Mouse (Mus musculus) activated CD4-positive, CD25-positive, alpha-beta regulatory T cell, adult 4 months (primary cell): Measurements from ENCODE around the gene Pgap3. TPM values are rescaled to one million over a fixed set of nuclear protein-coding genes. Genes with fewer than 3 reads are reported as not detected.
"Not testable (repeated sequence)": the region's sequence is repeated elsewhere in the genome, so short reads cannot be mapped to it uniquely, and the experiment has no call there.

Experiments
- ATAC-seq: one replicate; pipeline ENCODE4 v1.8.0; 2017
- polyA plus RNA-seq, 2 experiments: library from polyadenylated mRNA; unstranded; fragments of 100-300 nt; shearing (Covaris generic); gene quantifications; one replicate each; pipeline ENCODE4 v1.2.1; 2017

Pgap3 gene
- polyA plus RNA-seq, 2 experiments from 2014 or later: 3.3 to 4.0 TPM

DNA sequence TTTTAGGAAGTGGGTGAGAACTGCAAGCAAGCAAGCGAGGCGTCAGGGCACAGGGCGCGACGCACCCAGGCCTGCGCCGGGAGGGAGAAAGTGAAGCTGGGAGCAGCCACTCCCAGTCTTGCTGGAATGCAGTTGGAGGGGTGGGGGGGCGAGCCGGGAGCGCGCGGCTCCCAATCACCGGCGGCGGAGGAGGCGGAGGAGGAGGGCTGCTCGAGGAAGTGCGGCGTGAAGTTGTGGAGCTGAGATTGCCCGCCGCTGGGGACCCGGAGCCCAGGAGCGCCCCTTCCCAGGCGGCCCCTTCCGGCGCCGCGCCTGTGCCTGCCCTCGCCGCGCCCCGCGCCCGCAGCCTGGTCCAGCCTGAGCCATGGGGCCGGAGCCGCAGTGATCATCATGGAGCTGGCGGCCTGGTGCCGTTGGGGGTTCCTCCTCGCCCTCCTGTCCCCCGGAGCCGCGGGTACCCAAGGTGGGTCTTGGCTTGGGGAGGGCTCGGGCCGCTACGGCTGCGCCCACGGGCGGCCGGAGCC, 12.0 kb upstream of the Pgap3 start, which contains the start of gene Erbb2:
Gene Erbb2 (plus strand): TSS at position 198 of the 524 bp plus-strand sequence.
- ATAC-seq: no peak

DNA sequence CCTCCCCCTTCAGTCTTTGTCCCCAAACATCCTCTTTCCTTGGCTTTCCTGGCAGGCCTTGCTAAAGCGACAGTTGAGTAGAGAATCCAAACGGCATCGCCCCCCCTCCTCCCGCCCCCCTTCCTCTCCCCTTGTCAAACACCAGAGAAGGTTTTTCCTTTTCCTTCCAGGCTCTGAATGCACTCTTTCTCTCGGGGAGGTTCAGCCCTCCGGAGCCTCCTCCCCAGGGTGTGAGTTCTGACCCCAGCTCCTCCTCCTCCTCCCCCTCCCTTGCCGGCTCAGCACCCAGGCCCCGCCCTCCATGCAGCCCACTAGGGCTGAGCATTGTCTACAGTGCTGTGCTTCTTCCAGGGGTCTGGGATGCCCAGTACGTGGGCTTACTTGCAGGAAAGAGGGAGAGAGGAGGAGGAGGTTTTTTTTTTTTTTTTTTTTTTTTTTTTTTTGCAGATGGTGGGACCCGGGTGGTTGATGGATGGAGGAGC, 9.1 kb upstream of the Pgap3 start:
- ATAC-seq: no peak

DNA sequence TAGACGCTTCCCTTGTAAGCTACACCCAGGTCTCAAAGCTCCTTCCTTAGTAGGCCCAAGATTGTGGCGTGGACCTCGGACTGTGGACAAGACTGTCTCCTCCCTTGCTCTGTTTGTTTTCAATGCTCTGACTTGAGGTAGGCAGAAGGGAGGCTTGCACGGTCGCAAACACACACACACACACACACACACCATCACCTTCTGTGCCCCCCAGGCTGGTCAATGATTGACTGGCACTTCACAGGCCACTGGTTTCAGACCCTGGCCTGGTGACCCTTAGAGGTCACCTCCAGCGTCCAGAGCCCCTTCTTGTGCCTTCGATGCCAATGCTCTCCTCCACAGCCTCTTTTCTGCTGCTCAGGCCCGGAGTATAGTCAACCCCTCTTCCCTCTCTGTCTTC, 8.6 kb upstream of the Pgap3 start:
- ATAC-seq: no peak

DNA sequence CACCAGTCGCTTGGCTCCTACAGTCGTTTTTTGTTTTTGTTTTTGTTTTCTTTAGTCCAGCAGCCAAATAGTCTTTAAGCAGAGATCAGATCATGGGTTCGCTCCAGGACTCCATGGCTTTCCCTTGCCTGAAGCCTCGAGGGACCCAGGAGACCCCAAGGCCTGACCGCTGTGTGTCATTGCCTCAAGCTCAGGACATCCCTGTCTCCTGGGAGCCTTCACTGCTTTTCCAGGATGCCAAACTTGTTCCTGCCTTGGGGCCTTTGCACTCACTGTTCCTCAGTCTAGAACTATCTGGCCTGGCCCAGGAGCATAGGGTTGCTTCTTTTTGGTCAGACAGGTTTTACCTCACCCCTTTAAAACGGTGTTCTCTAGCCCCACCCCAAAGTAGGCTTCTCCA, 6.3 kb upstream of the Pgap3 start:
- ATAC-seq: no peak

DNA sequence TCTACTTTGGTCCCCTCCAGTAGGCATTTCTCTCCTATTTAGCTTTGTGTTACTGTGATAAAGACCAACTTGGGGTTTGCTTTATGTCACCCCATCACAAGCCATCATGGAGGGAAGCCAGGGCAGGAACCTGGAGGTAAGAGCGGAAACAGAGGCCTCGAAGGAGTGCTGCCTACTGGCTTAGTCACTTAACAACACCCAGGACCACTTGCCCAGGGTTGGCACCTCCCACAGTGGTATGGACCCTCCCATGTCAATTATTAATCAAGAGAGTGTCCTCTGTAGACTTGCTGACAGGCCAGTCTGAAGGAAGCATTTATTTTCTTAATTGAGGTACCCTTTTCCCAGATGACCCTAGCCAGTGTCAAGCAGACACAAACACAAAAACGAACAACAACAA, 526 bp upstream of the Pgap3 start:
- ATAC-seq: no peak

DNA sequence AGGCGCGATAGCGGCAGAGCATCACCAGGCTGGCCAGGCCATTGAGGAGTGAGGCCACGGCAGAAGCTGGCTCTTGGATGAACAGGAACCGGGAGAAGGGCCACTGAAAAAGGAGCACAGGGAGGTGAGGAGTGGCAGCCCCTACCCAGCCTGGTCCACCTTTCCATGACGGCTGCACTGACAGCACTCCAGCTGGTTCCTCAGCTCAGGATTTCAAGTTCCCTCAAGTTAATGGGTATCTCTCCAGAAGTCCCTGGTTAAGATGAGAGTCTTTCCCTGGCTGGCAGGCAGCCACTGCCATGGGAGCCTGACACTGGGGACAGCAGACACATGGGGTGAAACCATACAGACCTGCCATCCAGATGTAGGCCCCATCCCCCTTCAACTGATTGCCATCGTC, 2.3 kb downstream of the Pgap3 start:
- ATAC-seq: no peak

DNA sequence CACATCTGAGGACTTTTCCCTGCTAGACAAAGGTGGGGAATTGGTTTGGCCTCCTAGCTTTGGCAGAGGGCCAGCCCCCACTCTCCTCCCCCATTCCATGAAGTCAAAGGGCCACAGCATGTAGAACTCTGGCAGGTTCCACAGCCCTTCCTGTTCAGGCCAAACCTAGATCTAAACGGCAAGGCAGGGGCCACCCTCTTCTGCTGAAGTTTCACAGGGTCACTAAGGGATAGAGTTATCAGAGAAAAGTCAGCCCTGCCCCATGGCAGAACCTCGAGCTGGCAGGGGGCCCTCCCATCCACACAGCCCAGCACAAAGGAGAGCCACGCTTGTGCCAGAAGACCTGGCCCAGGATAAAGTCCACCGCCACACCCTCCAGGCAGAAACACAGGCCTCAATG, 5.2 kb downstream of the Pgap3 start:
- ATAC-seq: no peak

DNA sequence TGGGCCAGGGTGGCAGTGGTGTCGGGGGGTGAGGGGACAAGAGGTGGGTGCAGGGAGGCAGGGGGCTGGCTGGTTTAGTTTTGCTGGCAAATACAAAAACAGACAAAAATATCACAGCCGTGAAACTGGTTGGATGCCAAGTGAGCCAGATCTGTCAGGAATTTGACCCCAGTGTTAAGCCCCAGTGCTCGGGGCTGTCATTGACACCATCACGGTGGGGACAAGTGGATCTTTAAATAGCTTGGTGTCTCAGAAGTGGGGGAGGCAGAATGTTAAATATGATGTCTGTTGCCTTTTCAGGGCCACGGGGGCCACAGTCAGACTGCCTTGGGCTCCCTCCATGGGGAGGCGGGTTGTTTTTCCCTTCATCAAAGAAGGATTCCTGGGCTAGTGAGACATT, 6.0 kb downstream of the Pgap3 start:
- ATAC-seq: no peak

DNA sequence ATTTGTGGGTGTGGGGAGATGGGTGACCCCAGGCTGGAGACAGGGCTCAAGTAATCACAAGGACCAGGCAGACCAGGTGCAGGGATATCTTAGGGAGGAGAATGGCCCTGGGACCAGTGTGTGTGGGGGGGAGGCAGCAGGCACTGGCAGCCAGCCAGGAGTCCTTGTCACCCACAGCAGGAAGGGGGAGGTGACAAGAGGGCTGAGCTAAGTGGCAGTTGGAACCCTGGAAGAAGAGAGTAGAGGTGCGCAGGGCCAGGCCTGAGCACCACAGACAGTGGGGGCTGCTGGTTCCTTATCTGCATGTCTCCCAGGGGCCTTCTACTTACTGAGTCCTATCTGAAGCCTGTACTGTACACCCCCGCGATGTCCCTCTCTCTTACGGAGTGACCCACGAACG, 7.0 kb downstream of the Pgap3 start:
- ATAC-seq: no peak

DNA sequence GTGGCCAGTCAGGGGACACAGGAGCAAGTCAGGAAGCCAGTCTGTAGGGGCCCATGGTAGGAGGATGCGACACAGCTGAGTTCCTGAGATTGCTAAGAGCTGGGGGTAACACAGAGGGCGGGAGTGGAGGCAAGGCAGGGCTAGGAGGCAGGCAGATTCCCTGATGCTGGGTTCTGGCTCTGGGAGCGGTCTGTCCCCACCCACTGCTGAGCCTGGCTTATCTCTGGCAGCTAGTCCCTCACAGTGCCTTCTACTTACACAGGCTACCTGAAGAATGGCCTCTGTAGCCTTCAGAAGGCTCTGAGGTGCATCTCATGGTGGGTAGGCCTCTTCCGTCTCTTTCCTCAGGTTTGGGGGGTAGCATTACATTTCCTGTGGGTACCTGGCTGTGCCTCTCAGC, 7.6 kb downstream of the Pgap3 start:
- ATAC-seq: no peak

DNA sequence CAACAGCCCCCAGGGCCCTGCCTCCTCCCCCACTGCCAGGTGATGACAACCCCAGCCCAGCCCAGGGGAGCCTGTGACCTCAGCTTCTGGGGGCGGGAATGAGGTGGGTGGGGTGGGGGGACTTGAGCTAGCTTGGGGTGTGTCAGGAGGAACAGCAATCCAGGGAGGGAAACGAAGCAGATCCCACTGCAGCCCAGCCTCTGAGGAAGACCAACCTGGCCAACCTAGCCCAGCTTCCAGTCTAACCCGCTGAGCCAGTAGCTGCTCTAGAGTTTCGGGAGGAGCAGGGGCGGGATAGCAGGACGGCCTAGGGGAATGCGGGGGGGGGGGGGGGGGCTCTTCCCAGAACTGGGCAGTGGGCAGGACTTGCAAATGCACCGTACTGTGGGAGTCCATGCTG, 8.3 kb downstream of the Pgap3 start:
- ATAC-seq: no peak

DNA sequence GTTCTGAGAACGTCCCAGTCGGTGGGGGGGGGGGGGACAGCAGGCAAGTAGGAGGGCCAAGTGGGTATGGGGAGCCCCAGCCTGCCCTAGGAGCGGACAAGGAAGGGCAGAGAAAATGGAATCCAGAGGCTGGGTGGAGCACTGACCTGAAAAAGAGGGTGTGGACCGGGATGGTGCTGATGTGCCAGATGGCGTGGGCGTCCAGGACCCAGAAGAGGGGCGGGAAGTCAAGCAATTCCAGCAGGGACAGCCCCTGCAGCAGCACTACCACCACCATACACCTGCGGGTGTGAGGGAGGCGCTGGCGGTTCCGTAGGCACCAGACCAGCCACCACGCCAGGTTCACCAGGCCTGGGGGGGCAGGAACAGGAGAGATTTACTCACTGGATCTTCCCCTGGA, 10.1 kb downstream of the Pgap3 start:
- ATAC-seq: no peak

DNA sequence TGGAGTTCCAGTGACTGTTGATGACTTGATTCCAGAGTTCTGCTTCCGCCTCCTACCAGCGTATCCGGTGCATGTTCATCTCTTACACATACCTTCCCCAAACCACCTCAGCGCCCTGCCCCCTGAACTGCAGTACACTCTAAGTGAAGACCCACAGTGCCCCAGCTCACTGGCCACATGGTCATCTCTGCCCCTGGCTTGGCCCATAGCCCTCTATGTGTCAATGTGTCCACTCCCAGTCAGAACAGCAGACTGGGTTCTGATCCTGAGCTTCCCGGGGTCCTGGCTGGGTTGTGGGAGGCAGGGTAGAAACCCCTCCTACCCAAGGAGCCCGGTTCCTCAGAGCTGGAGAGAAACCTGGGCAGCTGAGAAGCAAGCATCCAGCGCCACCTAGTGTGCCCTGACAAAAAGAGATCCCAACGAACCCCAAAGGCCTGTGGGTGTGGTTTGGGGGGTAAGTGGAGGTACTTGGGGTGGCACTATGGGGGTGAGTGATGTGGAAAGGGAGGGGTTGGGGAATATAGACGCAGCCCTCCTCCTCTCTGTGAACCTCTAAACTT, 11.0 kb downstream of the Pgap3 start:
- no peak for ATAC-seq

DNA sequence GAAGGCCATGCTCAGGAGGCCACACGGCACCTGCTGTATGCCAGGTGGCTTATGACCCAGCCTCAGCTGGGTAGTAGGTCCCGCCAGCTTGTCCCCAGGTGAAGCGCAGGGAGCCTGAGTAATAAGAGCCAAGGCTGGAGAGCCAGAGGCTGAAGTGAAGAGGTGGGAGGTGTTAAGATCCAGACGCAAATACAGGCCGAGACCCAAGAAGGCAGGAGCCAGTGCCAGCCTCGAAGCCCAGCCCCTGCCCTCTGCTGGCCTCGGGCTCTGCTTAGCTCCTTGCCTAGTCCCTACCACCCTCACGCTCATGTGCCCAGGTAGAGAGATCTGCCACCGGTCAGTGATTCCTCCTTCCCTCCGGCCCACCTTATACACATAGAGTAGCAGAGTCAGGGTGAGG, 12.0 kb downstream of the Pgap3 start:
- ATAC-seq: no peak

DNA sequence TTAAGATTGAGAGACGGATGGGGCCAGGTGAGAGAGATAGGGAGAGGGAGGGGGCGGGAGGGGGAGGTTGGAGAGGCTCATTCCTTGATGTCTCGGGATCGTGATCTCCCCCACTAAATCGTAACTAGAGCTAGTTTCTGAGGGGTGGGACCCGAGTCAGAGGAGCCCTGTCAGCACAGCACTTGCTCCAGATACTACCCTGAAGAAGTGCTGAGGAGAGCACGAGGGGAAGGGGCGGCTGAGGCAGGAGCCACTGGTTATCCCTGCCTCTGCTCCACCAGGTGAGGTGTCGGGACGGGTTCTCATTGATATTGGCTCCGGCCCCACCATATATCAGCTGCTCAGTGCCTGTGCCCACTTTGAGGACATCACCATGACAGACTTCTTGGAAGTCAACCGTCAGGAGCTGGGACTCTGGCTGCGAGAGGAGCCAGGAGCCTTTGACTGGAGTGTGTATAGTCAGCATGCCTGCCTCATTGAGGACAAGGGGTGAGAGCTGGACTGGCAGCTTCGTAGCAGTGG, 13.2 kb downstream of the Pgap3 start:
- no peak for ATAC-seq

DNA sequence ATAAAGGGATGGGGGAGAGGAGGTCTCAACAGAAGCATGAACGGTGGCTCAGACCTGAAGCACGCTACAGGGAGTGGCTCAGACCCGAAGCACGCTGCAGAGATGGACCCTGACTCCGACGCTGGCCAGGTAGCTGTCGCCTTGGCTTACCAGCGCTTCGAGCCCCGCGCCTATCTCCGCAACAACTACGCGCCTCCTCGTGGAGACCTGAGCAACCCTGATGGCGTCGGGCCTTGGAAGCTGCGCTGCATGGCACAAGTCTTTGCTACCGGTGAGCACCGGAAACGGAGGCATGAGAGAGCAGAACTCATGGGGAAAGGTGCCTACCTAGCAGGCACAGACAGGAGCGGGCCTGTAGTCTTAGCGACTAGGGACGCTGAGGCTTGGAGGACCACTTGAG, 13.7 kb downstream of the Pgap3 start:
- ATAC-seq: no peak

DNA sequence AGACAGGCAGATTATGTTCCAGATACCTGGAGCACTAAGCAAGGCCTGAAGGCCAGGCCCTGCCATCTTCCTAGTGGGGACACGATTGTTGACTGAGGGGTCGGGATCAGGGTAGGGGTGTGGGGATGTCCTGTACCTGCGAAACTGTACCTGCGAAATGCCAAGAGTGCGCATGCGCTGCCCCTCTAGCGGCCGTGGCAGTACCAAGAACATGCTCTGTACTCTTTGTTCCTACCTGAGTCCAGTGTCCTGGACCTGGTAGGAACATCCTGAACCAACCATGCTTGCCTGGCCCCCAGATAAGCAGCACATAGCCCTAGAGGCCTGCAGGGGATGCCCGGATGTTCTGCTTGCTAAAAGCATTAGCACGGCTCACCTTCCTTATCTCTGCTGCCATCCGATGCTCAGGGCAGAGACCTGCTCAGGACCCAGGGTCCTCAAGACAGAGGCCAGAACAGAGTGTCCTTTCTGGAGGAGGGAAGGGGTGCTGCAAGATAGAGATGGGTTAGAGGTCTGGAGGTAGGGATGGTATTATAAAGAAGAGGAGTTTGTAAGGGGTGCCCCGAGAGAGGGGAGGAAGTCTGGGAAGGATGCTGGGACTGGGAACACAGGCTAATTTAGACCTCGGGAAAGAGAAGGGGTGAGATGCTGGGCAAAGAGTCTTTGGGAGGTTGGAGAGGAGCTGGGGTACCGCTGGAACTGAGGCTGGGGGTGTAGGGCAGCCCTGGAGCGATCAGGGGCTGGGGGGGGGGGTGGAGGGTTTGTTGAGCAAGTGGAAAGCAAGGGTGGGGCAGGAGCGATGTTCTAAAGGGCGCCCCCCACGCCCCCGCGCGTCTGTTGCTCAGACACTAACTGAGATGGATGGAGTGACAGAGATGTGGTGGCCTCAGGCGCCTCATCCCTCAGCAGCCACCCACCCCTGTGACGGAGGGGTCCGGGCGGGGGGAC, 14.4 kb downstream of the Pgap3 start, which contains the start of gene Pnmt:
Gene Pnmt (plus strand): TSS at position 813 of the 948 bp plus-strand sequence.
- ATAC-seq: no peak

DNA sequence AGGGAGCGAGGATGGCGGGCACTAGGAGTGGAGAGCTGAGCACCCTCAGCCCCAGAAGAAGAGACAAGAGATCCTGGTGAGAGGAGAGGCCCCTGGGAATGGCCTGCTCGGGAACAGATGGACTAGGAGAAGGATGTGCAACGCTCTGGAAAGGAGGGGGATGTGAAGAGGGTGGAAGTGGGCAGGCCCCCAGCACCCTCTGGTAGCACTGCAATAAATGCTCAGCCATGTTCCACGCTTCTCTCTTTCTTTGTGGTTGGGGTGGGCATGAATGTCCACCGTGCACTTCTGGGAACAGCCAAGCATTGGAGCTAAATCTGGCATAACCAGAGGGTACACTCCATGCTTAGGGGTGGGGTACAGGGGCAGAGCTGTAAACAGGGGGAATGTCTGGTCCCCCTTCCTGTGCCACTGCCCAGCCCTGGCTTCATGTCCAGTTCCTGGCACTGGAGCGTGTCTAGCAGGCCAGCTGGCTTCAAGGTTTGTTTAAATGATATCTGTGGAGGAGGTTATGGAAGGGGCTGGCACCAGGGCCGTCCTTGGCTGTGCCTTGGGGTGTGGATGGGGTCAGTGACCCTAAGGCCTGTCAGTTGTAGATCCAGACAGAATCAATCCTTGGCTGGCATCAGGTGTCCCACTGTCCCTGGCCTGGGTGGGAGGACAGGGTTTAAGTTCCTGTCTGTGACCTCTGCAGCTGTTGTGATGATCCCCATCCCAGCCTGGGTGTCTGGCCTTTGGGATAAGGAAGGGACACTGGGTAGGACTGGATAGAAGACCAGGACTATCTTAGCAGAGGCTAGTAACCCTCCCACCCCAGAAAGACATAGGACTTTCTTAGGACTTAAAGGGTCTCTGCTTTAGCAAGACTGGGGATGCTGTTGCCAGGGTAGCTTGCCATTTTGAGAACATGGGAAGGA, 15.3 kb downstream of the Pgap3 start:
- ATAC-seq: no peak

DNA sequence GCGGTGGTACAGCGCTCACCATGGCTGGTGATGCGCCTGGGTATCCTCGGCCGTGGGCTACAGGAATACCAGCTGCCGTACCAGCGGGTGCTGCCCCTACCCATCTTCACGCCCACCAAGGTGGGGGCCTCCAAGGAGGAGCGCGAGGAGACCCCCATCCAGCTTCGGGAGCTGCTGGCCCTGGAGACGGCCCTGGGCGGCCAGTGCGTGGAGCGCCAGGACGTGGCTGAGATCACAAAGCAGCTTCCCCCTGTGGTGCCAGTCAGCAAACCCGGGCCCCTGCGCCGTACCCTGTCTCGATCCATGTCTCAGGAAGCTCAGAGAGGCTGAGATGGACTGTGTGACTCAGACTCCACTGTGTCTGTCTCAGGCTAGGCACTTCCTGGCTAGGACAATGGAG, 16.1 kb downstream of the Pgap3 start:
- no peak for ATAC-seq

DNA sequence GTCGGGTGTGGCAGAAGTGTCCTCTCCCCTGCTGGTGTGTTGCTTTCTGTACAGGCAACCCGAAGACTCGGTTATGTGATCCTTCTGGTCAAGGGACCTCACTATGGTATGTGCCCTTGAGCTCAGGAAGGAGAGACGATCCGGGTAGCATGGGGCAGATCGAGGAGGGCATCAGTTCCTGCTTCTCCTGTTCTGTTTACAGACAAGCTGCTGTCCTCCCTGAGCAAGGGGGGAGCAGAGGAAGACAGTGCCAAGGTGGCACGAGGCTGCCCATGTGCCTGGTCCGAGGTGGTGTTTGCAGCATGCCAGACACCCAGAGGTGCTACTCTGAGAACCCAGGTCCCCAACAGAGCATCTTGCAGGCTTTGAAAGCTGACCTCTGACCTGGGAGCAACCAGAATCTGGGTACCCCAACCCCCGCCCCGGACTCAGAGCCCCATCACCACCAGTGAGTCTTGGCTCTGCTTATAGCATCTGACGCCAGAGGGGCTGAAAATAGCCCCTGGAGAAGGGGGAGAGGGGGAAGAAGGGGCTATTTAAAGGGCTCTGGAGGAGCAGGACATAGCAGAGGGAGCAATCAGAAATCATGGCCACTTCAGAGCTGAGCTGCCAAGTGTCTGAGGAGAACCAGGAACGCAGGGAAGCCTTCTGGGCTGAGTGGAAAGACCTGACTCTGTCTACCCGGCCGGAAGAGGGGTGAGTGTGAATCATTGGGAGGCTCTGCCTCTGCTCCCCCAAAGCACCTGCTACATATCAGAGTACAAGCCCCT, 16.8 kb downstream of the Pgap3 start, which contains the start of gene Tcap:
Gene Tcap (plus strand): TSS at position 551 of the 770 bp plus-strand sequence.
- ATAC-seq: no peak

DNA sequence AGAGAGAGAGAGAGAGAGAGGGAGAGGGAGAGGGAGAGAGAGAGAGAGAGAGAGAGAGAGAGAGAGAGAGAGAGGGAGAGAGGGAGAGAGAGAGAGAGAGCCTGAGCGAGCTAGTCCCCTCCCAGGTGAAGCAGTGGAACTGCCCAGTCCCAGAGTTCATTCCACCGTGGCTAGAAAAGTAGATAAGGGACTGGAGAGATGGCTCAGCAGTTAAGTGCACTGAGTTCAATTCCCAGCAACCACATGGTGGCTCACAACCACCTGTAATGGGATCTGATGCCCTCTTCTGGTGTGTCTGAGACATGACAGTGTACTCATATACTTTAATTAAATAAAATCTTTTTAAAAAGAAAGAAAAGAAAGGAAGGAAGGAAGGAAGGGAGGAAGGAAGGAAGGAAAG, 17.9 kb downstream of the Pgap3 start:
- not testable (repeated sequence) for ATAC-seq

DNA sequence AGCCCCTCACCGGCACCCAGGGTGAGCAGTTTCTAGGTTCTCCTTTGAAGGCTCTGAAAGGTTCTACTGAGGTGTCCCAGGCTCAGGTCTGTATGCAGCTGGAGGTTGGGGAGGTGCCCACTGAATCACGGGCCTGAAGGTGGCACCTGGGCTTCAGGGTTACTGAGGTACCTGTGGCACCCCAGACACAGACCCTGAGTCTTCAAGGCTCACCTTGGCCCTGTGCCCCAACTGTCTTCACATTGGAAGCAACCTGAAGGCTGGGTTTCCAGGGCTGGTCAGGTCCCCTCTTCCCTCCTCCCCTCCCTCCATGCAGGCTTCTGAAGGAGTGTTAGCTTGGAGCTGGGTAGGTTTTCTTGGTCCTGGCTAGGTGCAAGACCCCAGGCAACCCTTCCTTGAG, 18.6 kb downstream of the Pgap3 start:
- ATAC-seq: no peak
